13 mouse cellular contexts compared by ENCODE assay signal in the genomic region with DNA sequence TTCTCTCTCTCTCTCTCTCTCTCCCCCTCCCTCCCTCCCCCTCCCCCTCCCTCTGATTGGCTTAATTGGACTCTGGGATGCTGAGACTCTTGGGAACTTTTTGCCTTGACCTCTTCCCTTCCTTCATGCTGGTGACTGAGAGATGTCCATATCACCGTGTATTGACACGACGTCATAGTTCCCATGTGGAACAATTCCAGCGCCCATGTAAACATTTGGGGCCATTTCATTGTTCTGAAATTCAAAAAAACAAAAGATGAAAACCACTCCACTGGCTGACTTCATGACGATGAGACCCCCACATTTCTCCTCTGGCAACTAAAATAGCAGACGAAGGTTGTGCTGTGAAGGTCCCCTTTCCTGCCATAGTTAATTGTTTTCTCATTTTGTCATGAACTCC.
"Had no signal": no experiment of that assay in that cellular context is flagged by ENCODE, and none has a peak within 500 bp of the region (broad histone marks: within the 10 kb centered on the region; RNA-seq: fewer than 3 reads in every experiment).

No protein-coding gene starts in this region.

- H3K4me3 ChIP-seq: layer of hippocampus, adult 2 months; limb, embryonic 12.5 days; liver, embryonic 13.5 days; midbrain, embryonic 15.5 days; neural tube, embryonic 12.5 days had no signal

- H3K9ac ChIP-seq: limb, embryonic 12.5 days; liver, embryonic 13.5 days; liver, postnatal 0 days; midbrain, embryonic 15.5 days; neural tube, embryonic 12.5 days had no signal

- H3K36me3 ChIP-seq: limb, embryonic 12.5 days; liver, embryonic 13.5 days; midbrain, embryonic 15.5 days; neural tube, embryonic 12.5 days had no signal

- H3K4me1 ChIP-seq: limb, embryonic 12.5 days; midbrain, embryonic 15.5 days; neural tube, embryonic 12.5 days had no signal

- H3K9me3 ChIP-seq: limb, embryonic 12.5 days; liver, embryonic 13.5 days; midbrain, embryonic 15.5 days; neural tube, embryonic 12.5 days had no signal

- DNase-seq: kidney, adult 8-10 months; kidney, postnatal 4 days; liver; liver, embryonic 13.5 days; liver, postnatal 0 days; thymus, postnatal 4 days had no signal

- H3K4me2 ChIP-seq: limb, embryonic 12.5 days; liver, embryonic 13.5 days; midbrain, embryonic 15.5 days; neural tube, embryonic 12.5 days had no signal

- H3K27ac ChIP-seq: kidney, postnatal 0 days; layer of hippocampus, adult 2 months; limb, embryonic 12.5 days; liver, embryonic 13.5 days; midbrain, embryonic 15.5 days; neural tube, embryonic 12.5 days; stomach, postnatal 0 days had no signal

- H3K27me3 ChIP-seq: limb, embryonic 12.5 days; liver, embryonic 13.5 days; midbrain, embryonic 15.5 days; neural tube, embryonic 12.5 days had no signal

- ATAC-seq: intestine, postnatal 0 days; liver, postnatal 0 days; midbrain, embryonic 15.5 days had no signal
